Mouse (Mus musculus): ENCODE results near the gene Jph4.

The Jph4 gene

GRCm38 (mm10) chr14:55063117-55063516 is 53.6 kb downstream of the Jph4 start:
- DNase-seq, result no peak

GRCm38 (mm10) chr14:55062626-55063025 is 54.1 kb downstream of the Jph4 start:
- peak; percentile 71 for DNase-seq

GRCm38 (mm10) chr14:55061845-55062244 is 54.9 kb downstream of the Jph4 start:
- DNase-seq, result no peak

GRCm38 (mm10) chr14:55059931-55060330 is 56.8 kb downstream of the Jph4 start:
- DNase-seq, result no peak

GRCm38 (mm10) chr14:55059009-55059408 is 57.7 kb downstream of the Jph4 start:
- DNase-seq, result no peak
